ENCODE assay signal across 9 mouse cellular contexts in genomic region chr12:80877215-80878092, GRCm38 (mm10).
A peak's percentile ranks its signal among the peaks of the same experiment; 100 is the strongest.
DNase-seq lines count a peak whose midpoint lies in the region; ATAC-seq lines count a peak whose summit lies in the region.
"Had no signal": no experiment of that assay in that cellular context is flagged by ENCODE, and none has a peak within 500 bp of the region (broad histone marks: within the 10 kb centered on the region; RNA-seq: fewer than 3 reads in every experiment).

No protein-coding gene starts in this region.

- DNase-seq in gastrocnemius, postnatal 10 days, result peak; percentile 29
- DNase-seq in gastrocnemius, adult 8-10 months (ENCODE audit: low spot score in 2 of 2), result no peak
- peak; percentile 50 for DNase-seq in kidney, postnatal 10 days
- no peak for DNase-seq in kidney, postnatal 14 days
- no peak for DNase-seq in thymus, postnatal 0 days (ENCODE audit: low spot score)
- DNase-seq: right cerebral cortex, postnatal 4 days had no signal

- peak; percentile 53 for ATAC-seq in cerebellum, adult (ENCODE audit: insufficient number of reproducible peaks, low FRiP score, low TSS enrichment)
- 0 out of 2 replicates have a peak, but pooled peaks have one; percentile 15 for ATAC-seq in common myeloid progenitor, adult 5-6 weeks (replicated peaks; ENCODE audit: low read depth, poor library complexity, severe bottlenecking)
- ATAC-seq in activated CD4-positive, CD25-positive, alpha-beta regulatory T cell, adult 4 months, result no peak

Comparison
In these comparisons a context has a peak if more than half of its experiments do, and no peak if none do; other contexts are left out.
1. DNase-seq: peak in gastrocnemius, postnatal 10 days (single experiment) and kidney, postnatal 10 days (single experiment); none in gastrocnemius, adult 8-10 months (0 of 2), kidney, postnatal 14 days (single experiment) and thymus, postnatal 0 days (single experiment).